Mouse (Mus musculus): Measurements from ENCODE around the gene Ankrd13b.

The Ankrd13b gene

DNA sequence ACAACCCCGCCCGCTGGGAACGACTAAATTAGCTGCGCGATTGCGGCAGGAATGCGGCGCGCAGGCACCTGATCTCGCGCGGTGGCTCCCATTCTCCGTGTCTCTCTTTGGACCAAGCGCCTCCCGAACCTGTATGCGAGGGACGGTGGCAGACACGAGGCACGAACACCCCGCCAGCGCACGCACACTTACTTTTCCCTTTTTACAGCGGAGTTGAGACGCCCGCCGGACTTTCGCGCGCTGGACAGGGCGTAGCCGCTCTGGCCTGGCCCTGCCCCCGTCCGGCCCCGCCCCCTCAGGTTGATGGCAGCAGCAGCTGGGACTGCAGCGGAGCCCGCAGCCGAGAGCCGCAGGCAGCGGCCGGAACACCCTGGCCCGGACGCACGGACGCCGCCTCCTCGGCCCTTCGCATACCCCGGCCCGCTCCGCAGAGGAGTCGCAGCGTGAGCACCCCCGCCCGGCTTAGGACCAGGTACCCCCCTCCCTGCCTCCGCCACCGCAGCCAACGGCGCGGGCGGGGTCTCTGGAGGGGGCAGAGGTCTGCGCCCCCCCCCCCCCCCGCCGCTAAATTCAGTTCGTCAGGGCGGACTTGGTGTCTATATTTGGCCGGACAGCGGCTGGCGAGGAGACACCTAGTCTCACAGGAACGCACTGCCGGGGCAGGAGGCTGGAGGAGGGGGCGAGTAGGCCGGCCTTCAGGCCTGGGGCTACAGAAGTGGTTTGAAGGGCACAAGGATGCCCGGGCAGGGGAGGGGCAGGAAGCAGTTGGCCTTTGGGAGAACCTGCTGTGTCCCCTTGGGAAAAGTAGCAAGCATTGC lies 27.0 kb downstream of the Ankrd13b start, which contains the start of gene Coro6:
Gene Coro6 (plus strand): TSS at position 129 of the 818 bp plus-strand sequence.
- peak; percentile 24 for DNase-seq (ENCODE audit: low read depth, low spot score)

DNA sequence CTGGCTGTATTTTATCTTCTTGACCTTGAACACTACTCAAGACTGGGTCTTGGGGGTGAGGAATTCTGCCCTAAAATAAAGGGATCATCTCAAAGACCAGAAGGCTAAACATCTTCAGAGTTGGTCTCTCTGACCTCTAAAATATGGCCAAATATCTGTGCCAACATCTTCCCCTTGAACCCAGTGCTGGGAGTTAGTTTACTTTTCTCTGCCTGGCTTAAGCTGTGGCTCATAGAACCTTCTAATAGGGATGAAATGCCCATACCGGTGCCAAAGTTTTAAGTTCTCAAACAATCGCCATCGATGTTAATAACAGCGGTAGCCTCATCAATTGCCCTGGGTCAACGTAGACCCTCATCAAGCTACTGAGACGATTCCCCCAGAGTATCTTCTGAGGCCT lies 27.6 kb downstream of the Ankrd13b start:
- no peak for DNase-seq (ENCODE audit: low read depth, low spot score)

- DNase-seq (ENCODE audit: low read depth, low spot score) = no peak
Measured at GRCm38 (mm10) chr11:77456866-77457265, 32.6 kb downstream of the Ankrd13b start.

DNA sequence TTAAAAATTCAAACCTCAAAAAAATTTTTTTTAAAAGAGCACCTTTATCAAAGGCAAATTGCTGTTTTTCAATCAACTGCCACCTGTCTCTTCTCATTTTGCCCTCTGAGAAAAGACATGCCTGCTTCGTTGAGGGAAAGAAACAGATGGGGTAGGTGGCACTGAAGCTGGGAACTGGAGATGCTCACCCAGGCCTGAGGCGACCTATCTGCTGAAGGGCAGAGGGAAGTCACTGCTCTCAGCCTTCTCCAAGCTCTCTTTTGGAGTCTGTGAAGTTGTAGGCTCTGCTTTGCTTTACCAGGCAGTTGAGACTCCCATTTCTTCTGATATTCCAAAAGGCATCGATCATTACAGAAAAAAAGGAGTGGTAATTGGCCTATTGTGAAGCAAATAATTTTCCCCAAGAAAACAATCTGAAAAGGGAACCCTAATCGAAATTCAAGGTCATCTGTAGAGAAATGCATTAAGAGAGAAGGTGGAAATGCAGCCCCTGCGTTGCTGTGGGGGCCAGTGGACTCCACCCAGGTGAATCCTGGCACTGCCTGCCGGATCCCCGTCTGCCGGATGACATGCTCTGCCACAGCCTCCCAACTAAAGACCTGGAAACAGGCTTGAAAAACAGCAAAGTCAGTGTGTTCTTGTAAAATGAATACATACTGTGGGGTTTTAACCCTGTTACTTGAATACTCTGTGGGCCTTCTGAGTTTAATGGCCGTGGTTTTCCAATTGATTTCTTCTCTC lies 33.5 kb downstream of the Ankrd13b start:
- DNase-seq (ENCODE audit: low read depth, low spot score) = no peak

DNA sequence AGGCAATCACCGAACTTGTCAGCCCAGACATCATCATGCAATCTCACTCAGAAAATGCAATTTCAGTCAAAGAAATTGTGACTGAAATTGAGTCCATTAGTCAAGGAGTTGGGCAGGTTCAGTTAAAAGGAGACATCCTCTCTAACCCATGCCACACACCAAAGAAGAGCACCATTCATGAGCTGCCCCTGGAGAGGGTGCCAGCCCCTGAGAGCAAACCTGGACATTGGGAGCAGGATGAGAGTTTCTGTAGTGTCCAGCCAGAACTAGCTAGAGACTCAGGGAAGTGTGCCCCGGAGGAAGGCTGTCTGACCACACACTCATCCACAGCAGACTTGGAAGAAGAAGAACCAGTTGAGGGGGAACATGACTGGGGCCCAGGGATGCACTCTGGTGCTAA lies 36.1 kb downstream of the Ankrd13b start:
- no peak for DNase-seq (ENCODE audit: low read depth, low spot score)

- DNase-seq (ENCODE audit: low read depth, low spot score) = no peak
Measured at GRCm38 (mm10) chr11:77451670-77452069, 37.8 kb downstream of the Ankrd13b start.

DNA sequence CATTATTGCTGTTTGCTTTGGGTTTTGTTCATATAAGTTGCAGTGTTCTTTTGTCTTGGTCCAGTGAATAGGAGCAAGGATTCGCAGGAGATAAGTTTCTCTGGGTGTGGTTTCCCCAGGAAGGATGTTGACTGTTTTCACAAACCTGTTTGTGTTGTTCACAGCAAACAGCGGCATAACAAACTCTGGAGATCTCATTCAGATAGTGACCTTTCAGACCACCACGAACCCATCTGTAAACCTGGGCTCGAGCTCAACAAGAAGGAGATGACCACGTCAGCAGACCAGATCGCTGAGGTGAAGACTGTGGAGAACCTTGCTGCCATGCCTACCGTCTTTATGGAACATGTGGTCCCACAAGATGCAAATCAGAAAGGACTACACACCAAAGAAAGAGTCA lies 40.3 kb downstream of the Ankrd13b start:
- no peak for DNase-seq (ENCODE audit: low read depth, low spot score)

- DNase-seq (ENCODE audit: low read depth, low spot score) = peak; percentile 20
Measured at GRCm38 (mm10) chr11:77446628-77447041, 42.8 kb downstream of the Ankrd13b start.

- DNase-seq (ENCODE audit: low read depth, low spot score) = no peak
Measured at GRCm38 (mm10) chr11:77444939-77445338, 44.5 kb downstream of the Ankrd13b start.

GRCm38 (mm10) chr11:77442186-77443170 lies 47.0 kb downstream of the Ankrd13b start:
- DNase-seq (ENCODE audit: low read depth, low spot score) = no peak

DNA sequence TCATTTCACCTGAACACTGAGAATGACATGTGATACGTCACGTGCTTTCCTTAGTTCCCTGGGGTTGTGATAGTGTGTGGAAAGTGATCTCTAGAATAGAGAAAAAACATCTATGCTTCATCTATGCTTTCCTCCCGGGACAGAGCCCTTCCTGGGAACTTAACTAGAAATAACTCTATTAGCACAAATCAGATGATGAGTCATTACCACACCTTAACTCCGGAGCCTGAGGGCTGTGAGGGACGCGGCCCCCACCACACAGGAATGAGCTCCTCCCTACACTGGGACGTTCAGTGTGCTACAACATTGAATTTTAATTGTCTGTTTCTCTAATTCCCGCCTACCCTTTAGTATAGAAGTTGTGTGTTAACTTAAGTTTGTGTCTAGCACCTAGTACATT lies 48.5 kb downstream of the Ankrd13b start:
- DNase-seq (ENCODE audit: low read depth, low spot score) = no peak

DNA sequence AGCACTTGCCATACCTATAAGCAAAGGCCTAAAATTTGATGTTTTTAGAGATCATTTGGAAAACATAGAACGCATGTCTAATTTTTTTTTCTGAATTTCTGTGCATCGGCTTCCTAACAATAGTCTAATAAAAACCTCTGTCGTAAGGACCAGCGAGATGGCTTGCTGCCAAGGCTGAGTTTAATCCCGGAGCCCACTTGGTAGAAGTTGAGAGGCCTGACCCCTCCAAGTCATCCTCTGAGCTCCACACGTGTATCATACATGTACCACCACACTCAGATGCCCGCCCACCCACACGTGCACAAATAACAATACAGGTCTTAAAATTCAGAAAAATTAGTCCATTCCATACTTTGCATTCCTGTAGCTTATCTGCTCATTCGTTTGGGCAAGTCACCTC lies 49.4 kb downstream of the Ankrd13b start:
- no peak for DNase-seq (ENCODE audit: low read depth, low spot score)

GRCm38 (mm10) chr11:77437026-77437425 lies 52.5 kb downstream of the Ankrd13b start:
- no peak for DNase-seq (ENCODE audit: low read depth, low spot score)

GRCm38 (mm10) chr11:77428446-77428845 lies 61.0 kb downstream of the Ankrd13b start:
- no peak for DNase-seq (ENCODE audit: low read depth, low spot score)

GRCm38 (mm10) chr11:77423175-77423859 lies 66.2 kb downstream of the Ankrd13b start:
- DNase-seq (ENCODE audit: low read depth, low spot score) = no peak
